In genomic region chr11:81602971-81603370, GRCm38 (mm10) we compare ENCODE assay signal across 24 mouse cellular contexts.
"Had no signal": no experiment of that assay in that cellular context is flagged by ENCODE, and none has a peak within 500 bp of the region (broad histone marks: within the 10 kb centered on the region; RNA-seq: fewer than 3 reads in every experiment).

No protein-coding gene starts in this region.

- H3K4me3 ChIP-seq: heart, embryonic 12.5 days; kidney, embryonic 15.5 days; limb, embryonic 13.5 days; limb, embryonic 15.5 days; liver, embryonic 12.5 days had no signal

- ATAC-seq: forebrain, postnatal 0 days; hindbrain, embryonic 16.5 days; intestine, embryonic 16.5 days; liver, embryonic 12.5 days had no signal

- H3K9me3 ChIP-seq: heart, embryonic 12.5 days; kidney, embryonic 15.5 days; limb, embryonic 13.5 days; limb, embryonic 15.5 days; liver, embryonic 12.5 days had no signal

- H3K27ac ChIP-seq: hindbrain, embryonic 14.5 days; kidney, embryonic 15.5 days; kidney, postnatal 0 days; limb, embryonic 13.5 days; limb, embryonic 15.5 days; liver, embryonic 12.5 days; liver, embryonic 14.5 days had no signal

- H3K9ac ChIP-seq: forebrain, postnatal 0 days; heart, embryonic 12.5 days; hindbrain, embryonic 14.5 days; kidney, embryonic 15.5 days; limb, embryonic 13.5 days; limb, embryonic 15.5 days; liver, embryonic 12.5 days; liver, embryonic 14.5 days had no signal

- DNase-seq: forebrain, postnatal 0 days; gastrocnemius, postnatal 14 days; gastrocnemius, postnatal 36 days; heart, adult 18-20 months; heart, postnatal 14 days; heart, postnatal 36 days; kidney, adult 11 months; kidney, adult 2 months; kidney, adult 9 months; kidney, postnatal 14 days; kidney, postnatal 36 days; layer of hippocampus, adult 9-11 months; layer of hippocampus, postnatal 36 days; left cerebral cortex, postnatal 4 days had no signal

- H3K4me1 ChIP-seq: heart, embryonic 12.5 days; kidney, embryonic 15.5 days; limb, embryonic 13.5 days; limb, embryonic 15.5 days; liver, embryonic 12.5 days had no signal

- H3K36me3 ChIP-seq: heart, embryonic 12.5 days; kidney, embryonic 15.5 days; limb, embryonic 13.5 days; limb, embryonic 15.5 days; liver, embryonic 12.5 days had no signal

- H3K4me2 ChIP-seq: heart, embryonic 12.5 days; hindbrain, embryonic 14.5 days; kidney, embryonic 15.5 days; limb, embryonic 13.5 days; limb, embryonic 15.5 days; liver, embryonic 12.5 days had no signal

- H3K27me3 ChIP-seq: kidney, embryonic 15.5 days; limb, embryonic 13.5 days; limb, embryonic 15.5 days; liver, embryonic 12.5 days had no signal
